Mouse (Mus musculus) layer of hippocampus, adult 8-10 months (tissue): Measurements from ENCODE around the gene Cpeb4. TPM values are rescaled to one million over a fixed set of nuclear protein-coding genes. Genes with fewer than 3 reads are reported as not detected.

Experiments used
- DNase-seq, 2 experiments: peaks; one replicate each; pipeline ENCODE4 v3.0.0; 2022; ENCODE audit warnings: low spot score in 2 of 2
- total RNA-seq, 4 experiments: library from RNA; stranded (reverse); gene quantifications; 2 replicates each; pipeline ENCODE4 v1.2.4; 2022

Cpeb4 gene
- total RNA-seq, 4 experiments from 2014 or later, result 129 to 159 (median 149) TPM

DNA sequence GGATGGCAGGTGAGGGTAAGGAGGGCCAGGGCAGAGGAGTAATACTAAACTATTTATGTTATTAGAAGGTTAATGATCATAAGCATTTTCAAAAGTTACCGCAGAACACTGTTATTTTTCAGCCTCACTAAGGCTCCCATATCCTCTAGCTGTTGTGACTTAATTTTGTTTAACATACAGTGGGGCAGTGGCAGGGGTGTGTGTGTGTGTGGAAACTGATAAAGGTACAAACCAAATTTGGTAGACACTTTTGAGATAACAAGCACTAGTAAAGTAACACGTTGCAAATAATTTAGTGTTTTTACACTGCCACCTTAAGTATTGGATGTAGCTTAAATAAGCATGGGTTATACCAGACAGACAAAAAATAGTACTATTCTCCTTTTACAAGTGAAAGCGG lies 24.9 kb downstream of the Cpeb4 start:
- no peak for DNase-seq

DNA sequence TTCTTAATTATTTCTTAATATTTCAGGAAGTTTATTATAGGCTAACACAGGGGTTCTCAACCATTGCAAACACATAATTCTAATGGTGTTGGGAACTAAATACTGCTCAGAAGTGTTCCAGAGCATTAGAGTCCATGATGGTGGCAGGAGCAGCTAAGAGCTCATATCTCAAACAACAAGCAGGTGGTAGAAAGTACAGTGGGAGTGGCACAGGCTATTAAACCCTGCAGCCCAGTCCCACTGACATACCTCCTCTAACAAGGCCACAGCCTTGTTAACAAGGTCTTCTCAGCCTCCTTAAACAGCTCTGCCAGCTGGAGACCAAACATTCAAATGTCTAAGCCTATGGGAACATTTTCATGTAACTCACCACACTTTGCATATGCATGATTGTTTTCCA lies 27.2 kb downstream of the Cpeb4 start:
- DNase-seq, result no peak

GRCm38 (mm10) chr11:31900736-31901135 lies 28.7 kb downstream of the Cpeb4 start:
- DNase-seq, result no peak

DNA sequence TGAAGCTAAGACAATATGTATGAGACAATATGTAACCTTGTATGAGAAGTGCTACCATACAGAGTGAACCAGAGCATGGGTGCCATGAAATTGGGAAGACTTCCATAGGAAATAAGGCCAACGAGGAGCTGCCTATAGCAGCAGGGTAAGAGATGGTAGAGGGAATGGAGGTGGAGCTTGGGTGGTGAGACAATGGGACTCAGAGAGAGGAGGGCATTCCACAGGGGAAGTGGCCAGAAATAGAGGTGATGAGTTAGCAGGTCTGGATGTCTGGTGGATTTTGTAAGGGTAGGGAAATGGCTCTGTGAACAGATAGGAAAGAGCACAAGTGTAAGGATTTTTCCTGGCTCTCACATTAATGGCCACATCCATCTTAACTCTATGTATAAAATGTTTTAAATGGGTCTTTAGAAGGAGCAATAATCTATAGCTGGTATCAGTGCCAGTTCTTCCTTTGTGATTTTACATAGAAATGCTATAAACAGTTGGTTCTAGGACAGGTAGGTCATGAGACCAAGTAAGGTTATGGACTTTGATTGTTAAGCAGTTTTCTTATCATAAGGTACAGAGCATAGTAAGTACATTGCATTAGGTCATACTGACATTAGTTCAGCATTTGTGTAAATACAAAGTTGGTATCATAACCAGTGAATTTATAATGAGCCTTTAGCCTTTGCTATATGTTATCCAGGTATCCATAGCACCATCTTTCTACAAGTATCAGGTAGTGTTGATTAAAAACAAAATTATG lies 30.4 kb downstream of the Cpeb4 start:
- DNase-seq, result no peak

DNA sequence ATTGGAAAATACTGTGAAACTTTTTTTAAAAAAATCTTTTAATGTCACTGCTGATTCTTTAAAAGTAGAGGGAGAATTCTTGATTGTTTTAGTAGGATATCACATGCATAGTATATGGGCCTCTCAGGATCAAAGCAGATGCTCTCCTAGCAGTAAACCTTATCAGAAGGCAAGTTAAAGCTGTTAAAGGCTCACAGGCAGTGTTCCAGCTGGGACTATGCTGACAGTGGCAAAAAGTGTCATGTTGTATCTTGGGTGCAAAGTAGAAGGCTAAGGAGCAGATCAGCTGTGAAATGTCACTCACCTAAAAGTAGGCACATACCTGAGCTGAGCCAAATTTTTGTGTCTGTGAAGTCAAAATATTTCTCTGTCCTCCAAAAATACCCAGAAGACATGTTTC lies 34.5 kb downstream of the Cpeb4 start:
- DNase-seq, result no peak

- DNase-seq, result peak in 1 of 2 experiments; percentile 22
Measured at GRCm38 (mm10) chr11:31907650-31908049, 35.6 kb downstream of the Cpeb4 start.

GRCm38 (mm10) chr11:31912958-31913357 lies 40.9 kb downstream of the Cpeb4 start:
- DNase-seq, result no peak

- no peak for DNase-seq
Measured at GRCm38 (mm10) chr11:31917769-31918168, 45.8 kb downstream of the Cpeb4 start.

DNA sequence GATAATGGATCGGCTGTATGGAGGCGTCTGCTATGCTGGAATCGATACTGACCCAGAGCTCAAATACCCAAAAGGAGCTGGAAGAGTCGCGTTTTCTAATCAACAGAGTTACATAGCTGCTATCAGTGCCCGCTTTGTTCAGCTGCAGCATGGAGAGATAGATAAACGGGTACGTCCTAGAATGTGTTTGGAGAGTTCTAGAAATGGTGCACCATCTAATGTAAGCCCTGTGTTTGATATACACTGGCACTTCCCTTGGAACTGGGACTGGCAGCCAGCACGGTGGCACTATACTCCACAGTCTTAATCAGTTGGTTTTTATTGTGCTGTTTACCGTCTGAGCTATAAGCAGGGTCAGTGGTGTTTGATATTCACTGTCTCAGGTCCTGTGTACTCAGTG lies 58.0 kb downstream of the Cpeb4 start:
- no peak for DNase-seq

DNA sequence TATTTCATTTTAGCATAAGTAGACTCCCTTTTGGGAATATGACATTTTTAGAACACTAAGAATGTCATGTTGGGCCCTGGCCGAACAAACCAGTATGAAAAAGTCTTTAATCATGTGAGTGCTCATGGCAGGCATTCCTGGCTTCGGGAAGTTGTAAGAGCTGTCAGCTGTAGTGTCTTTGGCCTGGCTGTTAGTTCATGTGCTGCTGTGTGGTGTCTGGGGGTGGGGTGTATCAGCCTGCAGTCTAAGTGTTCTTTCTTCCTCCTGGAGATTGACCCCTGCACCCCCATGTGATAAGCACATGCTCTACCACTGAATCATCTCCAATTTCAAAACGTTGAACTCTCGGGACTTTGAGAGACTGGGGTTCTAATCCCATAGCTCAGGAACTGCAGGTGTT lies 63.6 kb downstream of the Cpeb4 start:
- DNase-seq, result no peak

DNA sequence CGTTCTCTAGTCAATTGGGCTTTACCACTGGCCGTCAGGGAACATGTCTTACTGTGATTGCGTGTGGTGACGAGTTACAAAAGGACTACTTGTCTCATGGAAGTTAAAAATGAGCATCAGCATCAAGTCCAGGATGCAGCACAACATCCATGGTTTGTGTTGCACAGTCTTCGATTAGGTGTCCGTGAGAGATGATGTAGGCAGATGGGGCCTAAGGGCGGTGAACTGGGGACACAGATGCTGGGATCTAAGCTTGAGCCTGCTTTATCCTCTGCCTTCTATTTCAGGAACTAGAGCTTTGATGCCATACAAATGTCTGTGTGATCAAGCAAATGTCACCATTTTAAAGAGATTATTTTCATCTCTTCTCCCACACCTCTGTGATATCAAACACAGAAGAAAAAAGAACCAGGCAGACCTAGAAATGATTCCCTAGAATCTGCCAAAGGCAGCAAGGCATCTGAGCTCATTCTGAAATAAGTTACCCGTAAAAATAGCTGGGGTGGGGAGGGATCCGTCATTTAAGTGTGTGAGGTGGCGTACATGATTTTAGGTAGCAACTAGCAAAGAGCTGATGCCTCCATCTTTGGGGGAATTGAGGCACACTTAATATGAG lies 65.0 kb downstream of the Cpeb4 start:
- no peak for DNase-seq

GRCm38 (mm10) chr11:31940898-31941639 lies 69.1 kb downstream of the Cpeb4 start:
- DNase-seq, result peak; percentile 72 to 75

DNA sequence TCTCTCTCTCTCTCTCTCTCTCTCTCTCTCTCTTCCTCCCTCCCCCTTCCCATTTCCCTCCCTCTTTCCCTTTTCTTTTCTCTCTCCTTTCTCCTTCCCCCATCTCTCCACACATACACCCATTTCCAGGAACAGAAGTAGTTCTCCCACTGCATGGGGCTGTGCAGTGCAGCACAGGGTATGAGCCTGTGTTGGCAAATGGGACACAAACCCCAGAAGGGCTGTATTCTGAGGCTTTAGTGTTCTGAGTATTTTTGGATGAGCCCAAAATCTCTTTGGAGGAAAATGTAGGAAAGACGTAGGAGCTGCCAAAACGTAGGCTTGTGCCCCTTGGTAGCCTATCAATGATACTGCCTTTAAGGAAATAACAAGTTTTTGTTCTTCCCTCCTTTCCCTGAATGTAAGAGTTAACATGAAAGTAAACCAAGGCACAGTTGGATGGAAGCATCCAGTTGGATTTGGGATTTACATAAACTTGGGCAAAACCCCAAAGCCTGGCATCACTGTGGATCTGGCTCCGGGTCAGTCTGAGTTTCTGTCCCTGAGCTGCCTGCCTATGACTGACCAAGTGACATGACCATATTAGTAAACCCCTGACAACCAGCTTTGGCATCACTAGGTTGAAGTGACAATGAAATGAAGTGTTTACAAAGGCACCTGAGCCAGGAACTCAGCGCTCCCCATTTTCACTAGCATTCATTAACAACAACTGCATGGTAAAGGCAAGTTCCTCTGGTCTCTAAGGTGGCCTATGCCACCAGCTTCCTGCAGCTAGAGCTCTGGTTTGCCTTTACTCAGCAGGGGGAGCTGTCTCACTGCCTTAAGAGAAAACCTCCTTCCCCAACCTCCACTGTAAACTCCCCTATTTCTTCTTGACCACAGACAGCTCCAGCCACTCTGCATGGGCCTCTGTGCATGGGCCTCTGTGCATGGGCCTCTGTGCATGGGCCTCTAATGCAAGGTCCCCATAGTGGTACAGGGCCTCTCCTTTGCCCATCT lies 69.9 kb downstream of the Cpeb4 start:
- DNase-seq, result no peak

GRCm38 (mm10) chr11:31945471-31945870 lies 73.5 kb downstream of the Cpeb4 start:
- no peak for DNase-seq

- no peak for DNase-seq
Measured at GRCm38 (mm10) chr11:31948462-31949330, 76.7 kb downstream of the Cpeb4 start.

- peak in 1 of 2 experiments; percentile 84 for DNase-seq
Measured at GRCm38 (mm10) chr11:31949331-31949785, 77.3 kb downstream of the Cpeb4 start.

DNA sequence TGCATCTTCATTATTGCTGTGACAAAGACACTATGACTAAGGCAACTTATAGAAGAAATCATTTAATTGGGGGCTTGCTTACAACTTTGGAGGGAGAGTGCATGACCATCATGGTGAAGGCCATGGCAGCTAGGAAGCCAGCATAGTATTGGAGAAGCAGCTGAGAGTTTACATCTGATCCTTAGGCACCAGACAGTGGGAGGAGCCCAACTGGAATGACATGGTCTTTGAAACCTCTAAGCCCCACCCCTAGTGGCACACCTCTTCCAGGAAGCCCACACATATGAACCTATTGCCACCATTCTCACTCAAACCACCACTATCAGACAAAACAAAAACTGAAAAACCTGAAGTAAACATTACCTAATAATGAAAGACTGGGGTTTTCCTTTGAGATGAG lies 88.1 kb downstream of the Cpeb4 start:
- DNase-seq, result no peak

- DNase-seq, result no peak
Measured at GRCm38 (mm10) chr11:31963993-31964392, 92.0 kb downstream of the Cpeb4 start.

DNA sequence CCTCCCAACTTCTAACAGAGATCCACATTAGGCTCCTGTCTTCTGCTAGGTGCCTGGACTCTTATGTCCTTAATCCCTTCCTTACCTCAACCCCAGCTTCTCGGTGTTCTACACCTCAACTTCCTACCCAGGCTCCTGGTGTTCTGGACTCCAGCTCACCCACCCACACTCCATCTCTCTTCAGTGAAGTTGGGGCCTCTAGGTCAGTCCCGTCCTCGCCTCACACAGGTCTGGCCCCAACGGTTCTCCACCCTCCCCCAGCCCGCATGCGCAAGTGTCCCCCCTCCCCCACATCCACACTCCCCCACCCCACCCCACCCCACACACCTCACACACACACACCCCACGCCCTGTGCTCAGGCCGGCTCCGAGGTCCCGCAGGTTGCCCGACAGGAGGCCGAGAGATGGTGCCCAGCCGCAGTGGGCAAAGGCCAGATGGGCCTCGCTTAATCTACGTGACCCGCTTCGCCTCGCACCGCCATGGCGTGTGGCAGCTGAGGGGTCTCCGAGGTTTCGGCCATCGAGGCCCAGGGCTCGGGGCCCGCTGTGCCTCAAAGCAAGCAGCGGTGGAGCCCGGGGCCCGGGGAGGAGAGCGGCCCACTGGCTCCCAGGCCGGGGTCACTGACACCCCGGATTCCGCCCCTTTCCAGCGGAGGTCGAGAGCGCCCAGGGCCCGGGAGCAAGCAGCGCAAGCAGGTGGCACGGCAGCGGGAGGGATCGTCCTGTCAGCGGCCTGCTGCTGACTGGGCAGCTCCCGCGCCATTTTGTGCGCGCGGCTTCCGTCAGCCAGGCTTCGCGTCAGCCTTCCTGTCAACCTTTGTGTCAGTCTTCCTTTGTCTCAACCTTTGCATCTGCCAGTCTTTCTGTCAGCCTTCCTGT lies 93.5 kb downstream of the Cpeb4 start, which contains the start of gene 4930524B15Rik:
4930524B15Rik (plus strand) TSS at position 337 of the 879 bp plus-strand sequence.
- DNase-seq, result no peak
